Mouse (Mus musculus) megakaryocyte, embryonic 14.5 days (primary cell): Measurements from ENCODE around the gene Isx. TPM values are rescaled to one million over a fixed set of nuclear protein-coding genes. Genes with fewer than 3 reads are reported as not detected.

Experiments
- H3K27me3 ChIP-seq: replicated peaks from 2 replicates; pipeline ENCODE3; 2012; ENCODE audit warnings: inconsistent platforms
- H3K36me3 ChIP-seq: replicated peaks from 2 replicates; pipeline ENCODE3; 2012; ENCODE audit warnings: low read length, inconsistent platforms, mixed read lengths
- H3K4me1 ChIP-seq: 2 replicates; pipeline ENCODE4 v1.6.1; 2012; ENCODE audit warnings: inconsistent platforms
- H3K4me3 ChIP-seq: replicated peaks from 2 replicates; pipeline ENCODE3; 2012; ENCODE audit warnings: moderate library complexity, mild to moderate bottlenecking, inconsistent platforms
- H3K9me3 ChIP-seq: 2 replicates; pipeline ENCODE4 v1.6.1; 2012; ENCODE audit warnings: inconsistent platforms
- FLI1 ChIP-seq: IDR thresholded peaks from 2 replicates; pipeline ENCODE4 v1.6.1; 2012; ENCODE audit warnings: low read length, inconsistent platforms, mixed read lengths
- GATA1 ChIP-seq: IDR thresholded peaks from 3 replicates; pipeline ENCODE4 v1.6.1; 2012; ENCODE audit warnings: mixed read lengths, low read length, inconsistent platforms, borderline replicate concordance
- polyA plus RNA-seq: library from polyadenylated mRNA; stranded (reverse); fragments of >175 nt; gene quantifications from 2 replicates; pipeline ENCODE4 v1.2.3, GENCODE M21; 2012; ENCODE audit warnings: low replicate concordance; ENCODE audit not compliant: insufficient read depth

The Isx gene
- polyA plus RNA-seq, 1 experiment: not detected

DNA sequence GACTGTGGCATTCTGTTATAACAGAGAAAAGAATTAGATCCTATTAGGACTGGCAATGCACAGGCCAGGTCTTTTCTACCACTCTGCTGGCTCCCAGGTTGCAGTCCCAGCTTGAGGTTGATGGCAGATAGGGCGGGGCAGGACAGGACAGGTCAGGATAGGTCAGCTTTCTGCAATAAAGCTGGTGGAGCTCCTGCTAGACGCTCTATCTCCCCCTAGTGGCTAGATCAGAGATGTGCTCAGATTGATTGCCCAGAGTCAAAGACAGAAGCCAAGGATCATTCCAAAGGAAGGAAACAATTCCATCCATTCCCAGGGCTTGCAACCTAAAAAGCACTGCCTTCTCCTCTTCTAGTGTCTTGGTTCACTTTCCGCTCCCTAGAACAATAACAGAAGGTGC, 57.8 kb downstream of the Isx start:
- Histone ChIP-seq H3K36me3 (no peaks in the 10 kb centered on the region), H3K4me1 (no peaks in the 10 kb centered on the region), H3K9me3 (no peaks in the 10 kb centered on the region), H3K27me3 (peaks cover 3% of the 10 kb centered on the region), H3K4me3 (no peak overlapping the region)
- TF ChIP-seq GATA1: no peak
- no peak for TF ChIP-seq FLI1

GRCm38 (mm10) chr8:74935308-74935707, 62.3 kb downstream of the Isx start:
- no peak for TF ChIP-seq GATA1
- no peak for TF ChIP-seq FLI1
- no peaks in the 10 kb centered on the region for H3K4me1 ChIP-seq
- H3K4me3 ChIP-seq: no peak overlapping the region
- no peaks in the 10 kb centered on the region for H3K36me3 ChIP-seq
- H3K27me3 ChIP-seq: no peaks in the 10 kb centered on the region
- no peaks in the 10 kb centered on the region for H3K9me3 ChIP-seq

DNA sequence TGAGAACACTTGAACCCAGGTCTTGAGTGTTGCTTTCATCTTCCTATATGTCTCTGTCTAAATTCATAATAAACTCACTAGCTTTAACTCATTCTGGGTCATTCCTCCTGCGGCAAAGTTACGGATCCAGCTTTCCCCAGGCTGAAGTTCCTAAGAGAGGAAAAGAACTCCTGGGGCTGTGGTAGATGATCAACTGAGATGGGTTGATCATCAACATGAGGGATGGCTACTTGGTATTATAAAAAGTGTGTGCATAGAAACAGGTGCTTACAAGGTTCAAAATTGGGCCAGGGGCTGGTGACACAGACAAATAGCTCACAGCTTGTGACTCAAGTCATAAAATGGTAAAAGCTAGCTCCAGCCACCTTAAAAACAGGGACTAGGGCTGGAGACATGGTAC, 63.7 kb downstream of the Isx start:
- Histone ChIP-seq H3K4me1 (no peaks in the 10 kb centered on the region), H3K27me3 (no peaks in the 10 kb centered on the region), H3K4me3 (no peak overlapping the region), H3K9me3 (0 out of 2 replicates have a peak, but pooled peaks cover 3% of the 10 kb centered on the region), H3K36me3 (no peaks in the 10 kb centered on the region)
- TF ChIP-seq GATA1: no peak
- no peak for TF ChIP-seq FLI1

- no peaks in the 10 kb centered on the region for H3K36me3 ChIP-seq
- H3K27me3 ChIP-seq: no peaks in the 10 kb centered on the region
- H3K4me1 ChIP-seq: no peaks in the 10 kb centered on the region
- 0 out of 2 replicates have a peak, but pooled peaks cover 3% of the 10 kb centered on the region for H3K9me3 ChIP-seq
- H3K4me3 ChIP-seq: no peak overlapping the region
- TF ChIP-seq GATA1 (no peak), FLI1 (no peak)
These were observed 69.1 kb downstream of the Isx start for GRCm38 (mm10) chr8:74942056-74942455.

Other genes with a start within 250 kb of the Isx start
- gene Hmgxb4, start 120.2 kb downstream of the Isx start, polyA plus RNA-seq: 2.9 and 7.8 TPM in 2 replicates
- 36.8 and 115 TPM in 2 replicates for gene Tom1, start 160.5 kb downstream of the Isx start, polyA plus RNA-seq
- gene Hmox1, start 220.4 kb downstream of the Isx start, polyA plus RNA-seq: 17.6 and 46.0 TPM in 2 replicates
- gene Mcm5, start 236.4 kb downstream of the Isx start, polyA plus RNA-seq: 10.9 and 16.7 TPM in 2 replicates